Mouse (Mus musculus): Measurements from ENCODE around the gene Aip. TPM values are rescaled to one million over a fixed set of nuclear protein-coding genes. Genes with fewer than 3 reads are reported as not detected.

The Aip gene
- polyA plus RNA-seq, 1 experiment from 2014 or later, result 78.5 TPM

- 92% methylated on average over 2 of the region's 2 CpGs for WGBS
- Histone ChIP-seq H3K27me3 (replicated peaks; ENCODE audit: insufficient read depth, low read length) (no peaks in the 10 kb centered on the region), H3K4me1 (ENCODE audit: insufficient read depth, low read depth, low read length) (peaks cover 6% of the 10 kb centered on the region; the same call in 1 of the 2 replicates), H3K9ac (replicated peaks; ENCODE audit: low read depth) (no peak overlapping the region), H3K36me3 (ENCODE audit: insufficient read depth, low read length) (peaks cover 15% of the 10 kb centered on the region; the same call in 1 of the 2 replicates), H3K9me3 (ENCODE audit: low read length) (no peaks in the 10 kb centered on the region), H3K4me2 (replicated peaks; ENCODE audit: low read depth, low read length) (no peak overlapping the region), H3K27ac (ENCODE audit: low read length) (no peak overlapping the region), H3K4me3 (ENCODE audit: low read depth, low read length) (no peak overlapping the region)
- TF ChIP-seq CTCF (IDR thresholded peaks at IDR 0.05), result no peak
- TF ChIP-seq EP300 (IDR thresholded peaks at IDR 0.05), result no peak
- DNase-seq (ENCODE audit: low spot score), result no peak
- ATAC-seq, result no peak
These were observed 7.3 kb downstream of the Aip start for GRCm38 (mm10) chr19:4118350-4118749.

DNA sequence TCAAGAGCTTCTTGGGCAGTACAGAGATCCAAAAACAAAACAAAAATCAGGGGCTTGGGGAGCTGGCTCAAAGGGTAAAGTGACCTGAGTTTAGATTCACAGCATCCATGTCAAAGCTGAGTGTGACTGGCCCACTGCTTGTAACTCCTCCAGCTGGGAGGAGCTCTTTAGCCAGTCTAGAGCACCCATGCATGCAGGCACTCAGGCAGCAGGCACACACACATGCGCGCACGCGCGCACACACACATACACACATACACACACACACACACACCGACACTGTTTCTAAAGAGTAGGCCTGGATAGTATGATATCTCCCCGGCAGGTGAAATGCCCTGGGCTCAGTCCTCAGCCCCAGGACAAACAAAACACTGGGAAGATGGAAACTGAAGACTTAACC lies 8.7 kb downstream of the Aip start:
- Histone ChIP-seq H3K4me3 (ENCODE audit: low read depth, low read length) (no peak overlapping the region), H3K4me2 (replicated peaks; ENCODE audit: low read depth, low read length) (no peak overlapping the region), H3K9ac (replicated peaks; ENCODE audit: low read depth) (no peak overlapping the region), H3K36me3 (ENCODE audit: insufficient read depth, low read length) (peaks cover 16% of the 10 kb centered on the region; the same call in 1 of the 2 replicates), H3K9me3 (ENCODE audit: low read length) (no peaks in the 10 kb centered on the region), H3K27ac (ENCODE audit: low read length) (no peak overlapping the region), H3K4me1 (ENCODE audit: insufficient read depth, low read depth, low read length) (peaks cover 7% of the 10 kb centered on the region; the same call in 1 of the 2 replicates), H3K27me3 (replicated peaks; ENCODE audit: insufficient read depth, low read length) (no peaks in the 10 kb centered on the region)
- DNase-seq (ENCODE audit: low spot score) (no peak), ATAC-seq (no peak)
- no peak for TF ChIP-seq CTCF (IDR thresholded peaks at IDR 0.05)
- no peak for TF ChIP-seq EP300 (IDR thresholded peaks at IDR 0.05)
- WGBS, result 96% methylated on average over 7 of the region's 7 CpGs

DNA sequence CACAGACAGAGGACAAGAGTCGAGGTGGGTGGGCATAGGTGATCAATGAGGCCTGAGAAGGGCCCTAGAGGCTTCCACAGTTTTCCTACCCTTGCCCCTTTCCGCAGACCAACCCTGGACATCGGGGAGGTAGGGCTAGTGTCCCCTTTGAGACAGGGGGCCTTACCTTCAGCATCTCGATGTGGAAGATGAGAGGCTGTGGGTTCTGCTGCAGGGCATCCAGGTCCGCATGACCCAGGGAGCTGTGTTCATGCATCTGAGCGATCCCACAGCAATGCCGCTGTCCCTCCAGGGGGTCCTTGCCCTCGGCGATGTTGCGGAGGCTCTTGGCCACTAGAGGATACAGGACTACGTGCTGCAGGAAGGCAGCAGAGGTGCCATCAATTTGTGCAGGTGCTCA lies 9.8 kb downstream of the Aip start:
- no peaks in the 10 kb centered on the region for H3K9me3 ChIP-seq (ENCODE audit: low read length)
- peaks cover 20% of the 10 kb centered on the region; the same call in 1 of the 2 replicates for H3K36me3 ChIP-seq (ENCODE audit: insufficient read depth, low read length)
- no peak overlapping the region for H3K4me2 ChIP-seq (replicated peaks; ENCODE audit: low read depth, low read length)

GRCm38 (mm10) chr19:4115144-4115543 lies 10.5 kb downstream of the Aip start:
- TF ChIP-seq EP300 (IDR thresholded peaks at IDR 0.05) (no peak), CTCF (IDR thresholded peaks at IDR 0.05) (no peak)
- Histone ChIP-seq H3K9ac (replicated peaks; ENCODE audit: low read depth) (no peak overlapping the region), H3K9me3 (ENCODE audit: low read length) (no peaks in the 10 kb centered on the region), H3K4me2 (replicated peaks; ENCODE audit: low read depth, low read length) (no peak overlapping the region), H3K27ac (ENCODE audit: low read length) (no peak overlapping the region), H3K4me3 (ENCODE audit: low read depth, low read length) (no peak overlapping the region), H3K27me3 (replicated peaks; ENCODE audit: insufficient read depth, low read length) (no peaks in the 10 kb centered on the region), H3K36me3 (ENCODE audit: insufficient read depth, low read length) (peaks cover 20% of the 10 kb centered on the region; the same call in 1 of the 2 replicates), H3K4me1 (ENCODE audit: insufficient read depth, low read depth, low read length) (0 out of 2 replicates have a peak, but pooled peaks cover 2% of the 10 kb centered on the region)
- DNase-seq (ENCODE audit: low spot score), result no peak
- no peak for ATAC-seq
- 93% methylated on average over 10 of the region's 10 CpGs for WGBS

More for the DNA sequence above, 9.8 kb downstream of the Aip start:
- Histone ChIP-seq H3K4me1 (ENCODE audit: insufficient read depth, low read depth, low read length) (peaks cover 7% of the 10 kb centered on the region; the same call in 1 of the 2 replicates), H3K9ac (replicated peaks; ENCODE audit: low read depth) (no peak overlapping the region), H3K27me3 (replicated peaks; ENCODE audit: insufficient read depth, low read length) (no peaks in the 10 kb centered on the region), H3K4me3 (ENCODE audit: low read depth, low read length) (no peak overlapping the region), H3K27ac (ENCODE audit: low read length) (no peak overlapping the region)
- no peak for TF ChIP-seq CTCF (IDR thresholded peaks at IDR 0.05)
- TF ChIP-seq EP300 (IDR thresholded peaks at IDR 0.05), result no peak
- WGBS, result 86% methylated on average over 11 of the region's 11 CpGs
- DNase-seq (ENCODE audit: low spot score), result no peak
- ATAC-seq, result no peak

- no peak overlapping the region for H3K4me2 ChIP-seq (replicated peaks; ENCODE audit: low read depth, low read length)
- no peak overlapping the region for H3K4me3 ChIP-seq (ENCODE audit: low read depth, low read length)
- no peak for ATAC-seq
- no peak for TF ChIP-seq EP300 (IDR thresholded peaks at IDR 0.05)
- no peak for TF ChIP-seq CTCF (IDR thresholded peaks at IDR 0.05)
- H3K27me3 ChIP-seq (replicated peaks; ENCODE audit: insufficient read depth, low read length), result no peaks in the 10 kb centered on the region
- WGBS, result 86% methylated on average over 10 of the region's 10 CpGs
- DNase-seq (ENCODE audit: low spot score), result no peak
- H3K9me3 ChIP-seq (ENCODE audit: low read length), result no peaks in the 10 kb centered on the region
- 0 out of 2 replicates have a peak, but pooled peaks cover 2% of the 10 kb centered on the region for H3K4me1 ChIP-seq (ENCODE audit: insufficient read depth, low read depth, low read length)
- H3K9ac ChIP-seq (replicated peaks; ENCODE audit: low read depth), result no peak overlapping the region
- no peak overlapping the region for H3K27ac ChIP-seq (ENCODE audit: low read length)
- H3K36me3 ChIP-seq (ENCODE audit: insufficient read depth, low read length), result peaks cover 20% of the 10 kb centered on the region; the same call in 1 of the 2 replicates
These were observed 11.1 kb downstream of the Aip start for GRCm38 (mm10) chr19:4114551-4114950.

DNA sequence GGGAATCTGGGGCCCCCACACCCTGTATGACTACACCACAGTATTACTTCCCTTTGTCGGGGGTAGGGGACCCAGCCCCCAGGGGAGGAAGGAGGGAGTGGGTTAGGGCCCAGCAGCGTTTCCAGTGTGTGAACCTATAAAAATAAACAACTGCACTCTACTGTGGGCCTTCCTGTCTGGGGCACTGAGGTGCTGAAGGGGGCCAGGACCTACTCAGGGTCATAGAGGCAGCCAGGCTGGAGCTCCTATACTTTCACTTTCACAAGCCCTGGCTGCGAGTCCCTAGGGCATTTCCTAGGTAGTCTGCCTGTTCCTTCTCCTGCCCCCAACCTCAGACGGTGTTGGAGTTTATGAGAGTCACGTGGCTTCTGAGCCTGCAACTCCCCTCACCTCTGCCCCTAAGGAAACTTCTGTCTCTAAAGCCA lies 11.8 kb downstream of the Aip start:
- 0 out of 2 replicates have a peak overlapping the region, but pooled peaks have one; percentile 3 for H3K4me2 ChIP-seq (replicated peaks; ENCODE audit: low read depth, low read length)
- no peak overlapping the region for H3K9ac ChIP-seq (replicated peaks; ENCODE audit: low read depth)
- ATAC-seq, result peak; percentile 46
- no peaks in the 10 kb centered on the region for H3K27me3 ChIP-seq (replicated peaks; ENCODE audit: insufficient read depth, low read length)
- TF ChIP-seq EP300 (IDR thresholded peaks at IDR 0.05), result no peak
- no peak for TF ChIP-seq CTCF (IDR thresholded peaks at IDR 0.05)
- peak overlapping the region; percentile 70; the same call in 1 of the 2 replicates for H3K27ac ChIP-seq (ENCODE audit: low read length)
- no peak for DNase-seq (ENCODE audit: low spot score)
- peaks cover 20% of the 10 kb centered on the region; the same call in 1 of the 2 replicates for H3K36me3 ChIP-seq (ENCODE audit: insufficient read depth, low read length)
- no peak overlapping the region for H3K4me3 ChIP-seq (ENCODE audit: low read depth, low read length)
- 0 out of 2 replicates have a peak, but pooled peaks cover 2% of the 10 kb centered on the region for H3K4me1 ChIP-seq (ENCODE audit: insufficient read depth, low read depth, low read length)
- H3K9me3 ChIP-seq (ENCODE audit: low read length), result no peaks in the 10 kb centered on the region
- 23% methylated on average over 5 of the region's 5 CpGs for WGBS
